Mouse (Mus musculus): Measurements from ENCODE around the gene Lipt2. TPM values are rescaled to one million over a fixed set of nuclear protein-coding genes. Genes with fewer than 3 reads are reported as not detected.
A peak's percentile ranks its signal among the peaks of the same experiment; 100 is the strongest.

Gene Lipt2
- total RNA-seq, 2 experiments from 2014 or later = 4.8 to 5.2 TPM

DNA sequence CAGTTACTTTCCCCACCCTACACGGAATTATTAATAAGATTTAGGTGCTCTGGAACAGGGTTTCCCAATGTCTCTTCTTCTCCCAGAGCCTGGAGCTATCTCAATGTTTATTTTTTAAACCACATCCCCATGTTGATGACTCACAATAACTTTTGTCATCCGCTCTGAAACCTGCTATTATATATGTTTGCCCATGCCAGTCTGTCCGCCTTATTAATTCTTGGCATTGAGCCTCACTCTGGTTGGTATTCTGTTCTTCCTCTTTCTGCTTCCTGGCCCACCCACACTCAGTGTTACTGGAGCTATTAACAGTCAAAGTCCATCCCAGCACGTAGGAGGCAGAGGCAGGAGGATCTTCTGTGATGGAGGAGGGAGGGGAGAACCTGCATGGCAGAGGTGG, 1.4 kb upstream of the Lipt2 start:
- DNase-seq (ENCODE audit: extremely low spot score in 1 of 2, low spot score in 2 of 2) = no peak
- intact Hi-C loops (cut with DNase I) = no loop called here

- intact Hi-C loops (cut with DNase I) = no loop called here
- no peak for DNase-seq (ENCODE audit: extremely low spot score in 1 of 2, low spot score in 2 of 2)
These were observed 929 bp downstream of the Lipt2 start for GRCm38 (mm10) chr7:100160006-100160405.

DNA sequence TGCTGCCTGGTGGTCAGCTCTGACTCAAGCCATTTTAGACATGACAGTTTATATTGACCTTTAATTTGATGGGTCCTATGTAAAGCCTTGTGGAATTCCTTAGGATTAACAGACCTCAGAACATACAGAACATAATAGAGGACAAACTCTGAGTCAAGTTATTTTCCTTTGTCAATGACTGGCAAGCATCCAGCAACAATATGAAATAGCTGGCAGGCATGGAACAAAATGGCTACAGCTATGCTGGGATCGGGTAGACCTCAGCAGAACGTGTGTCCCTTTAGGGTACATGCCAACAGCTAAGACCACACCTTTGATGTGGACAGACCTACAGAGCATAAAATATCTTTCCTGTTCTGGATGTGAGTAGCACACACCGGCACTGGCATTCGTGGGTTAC, 4.4 kb downstream of the Lipt2 start:
- intact Hi-C loops (cut with DNase I) = no loop called here
- no peak for DNase-seq (ENCODE audit: extremely low spot score in 1 of 2, low spot score in 2 of 2)

GRCm38 (mm10) chr7:100168654-100169053, 9.6 kb downstream of the Lipt2 start:
- DNase-seq (ENCODE audit: extremely low spot score in 1 of 2, low spot score in 2 of 2) = no peak
- intact Hi-C loops (cut with DNase I) = no loop called here

- no peak for DNase-seq (ENCODE audit: extremely low spot score in 1 of 2, low spot score in 2 of 2)
These were observed 11.7 kb downstream of the Lipt2 start for GRCm38 (mm10) chr7:100170756-100171155.

GRCm38 (mm10) chr7:100176269-100176668, 17.2 kb downstream of the Lipt2 start, which contains the start of gene Kcne3:
Kcne3 (plus strand) TSS chr7:100176502.
- DNase-seq (ENCODE audit: extremely low spot score in 1 of 2, low spot score in 2 of 2) = no peak
- intact Hi-C loops (cut with DNase I) = no loop called here

More at GRCm38 (mm10) chr7:100170756-100171155, 11.7 kb downstream of the Lipt2 start:
- intact Hi-C loops (cut with DNase I) = no loop called here

DNA sequence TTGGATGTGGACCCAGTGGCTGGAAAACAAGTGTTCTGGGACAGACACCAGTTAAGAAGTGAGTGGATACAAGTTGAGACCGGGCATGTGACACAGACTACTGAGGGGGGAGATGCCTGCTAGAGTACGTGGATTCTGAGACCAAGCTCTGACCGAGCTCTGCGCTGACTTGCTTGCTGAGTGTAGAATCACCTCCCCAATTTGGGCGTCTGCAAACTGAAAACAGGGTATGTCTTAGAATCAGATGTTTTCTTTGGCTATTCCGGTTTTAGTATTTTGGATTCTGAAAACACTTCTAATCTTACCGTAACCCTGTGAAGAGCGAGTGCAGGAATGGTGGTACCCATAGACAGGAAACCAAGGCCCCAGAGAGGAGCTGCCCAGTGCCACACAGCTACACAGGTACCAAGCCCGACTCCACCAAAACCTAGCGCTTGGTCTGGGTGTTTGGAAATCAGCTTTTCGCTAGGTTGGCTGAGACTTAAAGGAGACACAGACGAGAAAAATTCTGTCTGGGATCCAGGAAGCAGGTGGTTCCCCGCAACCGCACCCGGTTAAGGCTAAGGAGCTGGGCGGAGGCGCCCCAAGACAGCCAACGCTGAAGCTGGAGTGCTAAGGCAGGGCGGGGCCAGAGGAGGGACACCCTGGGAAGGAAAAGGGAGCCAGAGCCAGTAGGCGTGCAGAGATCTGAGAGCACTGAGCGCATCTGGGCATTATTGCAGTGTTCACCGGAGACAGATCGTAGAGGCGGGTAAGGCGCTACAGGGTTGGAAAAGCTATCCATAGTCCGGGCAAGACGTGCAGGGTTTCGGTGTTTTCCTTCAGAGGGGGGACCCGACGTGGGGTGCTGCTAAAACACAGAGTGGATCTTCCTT, 19.2 kb downstream of the Lipt2 start:
- intact Hi-C loops (cut with DNase I) = no loop called here
- DNase-seq (ENCODE audit: extremely low spot score in 1 of 2, low spot score in 2 of 2) = peak in 1 of 2 experiments; percentile 72

- intact Hi-C loops (cut with DNase I) = no loop called here
These were observed 19.8 kb downstream of the Lipt2 start for GRCm38 (mm10) chr7:100178891-100179233.

GRCm38 (mm10) chr7:100179394-100179793, 20.3 kb downstream of the Lipt2 start:
- intact Hi-C loops (cut with DNase I) = no loop called here

More at GRCm38 (mm10) chr7:100178891-100179233, 19.8 kb downstream of the Lipt2 start:
- DNase-seq (ENCODE audit: extremely low spot score in 1 of 2, low spot score in 2 of 2) = no peak

DNA sequence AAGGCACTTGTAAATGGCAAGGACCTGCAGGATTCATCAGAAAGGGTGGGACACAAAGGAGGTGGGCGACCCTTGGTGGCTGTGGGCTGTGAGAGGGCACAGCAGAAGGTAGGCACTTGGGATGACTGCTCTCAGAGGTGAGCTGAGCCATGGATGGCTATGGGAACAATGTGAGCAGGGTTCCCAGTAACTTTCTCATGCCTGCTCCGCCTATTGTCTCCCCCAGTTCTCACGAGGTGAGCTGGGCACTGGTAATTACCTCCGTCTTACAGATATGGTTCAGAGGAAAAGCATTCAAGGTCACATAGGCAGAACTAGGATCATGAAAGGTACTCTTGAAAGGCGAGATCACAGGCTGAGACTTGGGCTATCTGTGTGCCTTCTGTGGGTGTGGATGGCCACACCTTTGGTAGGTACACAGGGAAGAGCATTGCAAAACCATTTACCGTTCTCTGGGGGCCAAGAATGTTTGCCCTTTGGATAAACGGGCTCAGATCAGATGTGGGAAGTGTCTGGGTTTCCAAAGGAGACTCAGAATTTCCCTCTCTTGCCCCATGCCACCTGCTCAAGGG, 20.8 kb downstream of the Lipt2 start:
- DNase-seq (ENCODE audit: extremely low spot score in 1 of 2, low spot score in 2 of 2) = no peak
- intact Hi-C loops (cut with DNase I) = no loop called here

More at GRCm38 (mm10) chr7:100179394-100179793, 20.3 kb downstream of the Lipt2 start:
- no peak for DNase-seq (ENCODE audit: extremely low spot score in 1 of 2, low spot score in 2 of 2)

DNA sequence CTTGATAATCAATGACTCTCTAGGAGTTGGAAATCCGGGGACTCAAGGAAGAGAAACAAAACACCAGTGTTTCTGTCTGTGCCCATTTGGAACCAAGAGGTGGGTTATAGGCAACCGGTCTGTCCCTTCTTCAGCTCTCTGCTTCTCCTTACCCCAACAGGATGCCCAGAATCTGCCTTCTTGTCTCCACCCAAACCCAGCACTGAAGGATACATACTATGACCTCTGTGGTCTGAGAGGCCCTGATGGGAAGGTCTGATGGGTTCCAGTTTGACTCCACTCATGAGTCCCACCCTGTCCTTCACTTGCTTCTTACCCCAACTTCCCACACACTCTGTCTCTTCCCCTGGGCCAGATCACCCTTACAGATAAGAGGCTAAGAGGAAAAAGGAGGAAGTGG, 22.1 kb downstream of the Lipt2 start:
- intact Hi-C loops (cut with DNase I) = no loop called here
- no peak for DNase-seq (ENCODE audit: extremely low spot score in 1 of 2, low spot score in 2 of 2)

DNA sequence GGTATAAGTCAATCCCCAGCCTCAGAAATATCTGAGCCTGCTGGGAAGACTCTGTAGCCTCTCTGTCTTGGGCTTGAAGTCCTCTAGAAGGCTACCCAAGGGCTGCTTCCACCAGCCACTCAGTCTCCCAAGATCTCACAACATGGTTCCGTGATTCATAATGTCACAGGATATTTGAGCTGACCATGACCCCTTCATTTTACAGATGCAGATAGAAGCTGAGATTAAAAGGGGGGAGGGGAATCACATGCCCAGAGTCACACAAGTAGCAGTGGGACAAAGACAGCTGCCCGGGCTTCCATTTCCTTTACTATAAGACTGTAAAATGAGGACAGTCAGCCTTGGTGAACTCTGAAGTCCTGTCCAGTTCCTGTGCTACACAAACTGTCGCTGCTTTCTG, 22.5 kb downstream of the Lipt2 start:
- no peak for DNase-seq (ENCODE audit: extremely low spot score in 1 of 2, low spot score in 2 of 2)
- intact Hi-C loops (cut with DNase I) = no loop called here

GRCm38 (mm10) chr7:100182388-100182787, 23.3 kb downstream of the Lipt2 start:
- intact Hi-C loops (cut with DNase I) = no loop called here

GRCm38 (mm10) chr7:100187601-100188000, 28.5 kb downstream of the Lipt2 start:
- DNase-seq (ENCODE audit: extremely low spot score in 1 of 2, low spot score in 2 of 2) = peak; percentile 16 to 43
- intact Hi-C loops (cut with DNase I) = loop anchor here (5.0 kb wide), 1 partner anchor 65 kb away; the partner anchor contains the start of gene Pold3

More at GRCm38 (mm10) chr7:100182388-100182787, 23.3 kb downstream of the Lipt2 start:
- no peak for DNase-seq (ENCODE audit: extremely low spot score in 1 of 2, low spot score in 2 of 2)

GRCm38 (mm10) chr7:100190167-100190566, 31.1 kb downstream of the Lipt2 start:
- no peak for DNase-seq (ENCODE audit: extremely low spot score in 1 of 2, low spot score in 2 of 2)
- intact Hi-C loops (cut with DNase I) = loop anchor here (5.0 kb wide), 1 partner anchor 37 kb away; the partner anchor contains the start of gene Pgm2l1

DNA sequence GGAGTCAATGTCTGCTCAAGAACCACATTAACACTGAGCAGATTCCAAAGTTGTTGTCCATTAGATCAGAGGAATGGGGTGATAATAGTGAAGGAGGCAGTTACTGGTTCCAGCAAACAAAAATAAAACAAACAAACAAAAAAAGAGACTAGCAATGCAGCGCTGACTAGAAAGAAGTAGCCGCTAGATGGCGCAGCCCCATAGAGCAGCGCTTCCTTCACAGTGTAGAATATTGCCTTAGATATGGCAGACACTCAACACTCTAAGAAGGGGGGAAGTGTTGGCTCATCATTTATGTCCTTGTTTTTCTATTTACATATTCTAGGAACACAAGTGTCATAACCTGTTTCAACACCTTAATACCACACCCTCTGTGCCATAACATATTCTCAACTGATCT, 31.7 kb downstream of the Lipt2 start:
- intact Hi-C loops (cut with DNase I) = loop anchor here (5.0 kb wide), 1 partner anchor 37 kb away; the partner anchor contains the start of gene Pgm2l1
- peak; percentile 45 to 78 for DNase-seq (ENCODE audit: extremely low spot score in 1 of 2, low spot score in 2 of 2)

- intact Hi-C loops (cut with DNase I) = no loop called here
- no peak for DNase-seq (ENCODE audit: extremely low spot score in 1 of 2, low spot score in 2 of 2)
These were observed 42.1 kb downstream of the Lipt2 start for GRCm38 (mm10) chr7:100201191-100201590.

- intact Hi-C loops (cut with DNase I) = no loop called here
- no peak for DNase-seq (ENCODE audit: extremely low spot score in 1 of 2, low spot score in 2 of 2)
These were observed 44.5 kb downstream of the Lipt2 start for GRCm38 (mm10) chr7:100203616-100204015.

DNA sequence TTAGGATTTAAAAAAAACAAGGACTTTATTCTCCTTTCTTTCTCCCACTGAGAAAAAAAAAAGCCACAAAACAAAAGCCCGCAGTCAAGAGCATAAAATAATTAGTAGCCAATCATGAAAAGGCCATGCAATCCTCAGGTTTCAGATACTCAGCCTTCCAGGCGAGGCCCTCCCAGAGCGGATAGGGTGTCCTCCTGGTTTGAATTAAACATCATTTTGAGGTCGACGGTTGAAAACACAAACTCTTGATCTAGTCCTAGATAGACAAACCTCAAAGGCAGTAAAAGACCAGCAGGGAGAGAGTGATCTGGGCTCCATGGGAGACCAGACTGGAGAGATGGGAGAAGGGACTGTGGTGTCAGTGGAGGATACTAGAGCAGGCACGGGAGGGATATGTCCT, 45.8 kb downstream of the Lipt2 start:
- DNase-seq (ENCODE audit: extremely low spot score in 1 of 2, low spot score in 2 of 2) = no peak
- intact Hi-C loops (cut with DNase I) = no loop called here

GRCm38 (mm10) chr7:100206144-100206543, 47.1 kb downstream of the Lipt2 start:
- DNase-seq (ENCODE audit: extremely low spot score in 1 of 2, low spot score in 2 of 2) = no peak
- intact Hi-C loops (cut with DNase I) = no loop called here
